Mouse (Mus musculus): ENCODE measurements around the gene Stat5a. TPM values are rescaled to one million over a fixed set of nuclear protein-coding genes. Genes with fewer than 3 reads are reported as not detected.

Gene Stat5a
- polyA plus RNA-seq, 1 experiment, result 1.5 TPM

GRCm38 (mm10) chr11:100920887-100921624 lies 61.9 kb downstream of the Stat5a start:
- no peak for TF ChIP-seq POLR2A (IDR thresholded peaks at IDR 0.05; ENCODE audit: extremely low read depth, insufficient read depth, low read length)
- no peak for TF ChIP-seq CTCF (IDR thresholded peaks at IDR 0.05; ENCODE audit: extremely low read depth, insufficient read depth, low read length)
- H3K27ac ChIP-seq (ENCODE audit: insufficient read depth, low read length), result no peak overlapping the region
- no peak overlapping the region for H3K4me3 ChIP-seq (ENCODE audit: insufficient read depth, low read length)
- no peaks in the 10 kb centered on the region for H3K4me1 ChIP-seq (ENCODE audit: control insufficient read depth, insufficient read depth, low read length)

DNA sequence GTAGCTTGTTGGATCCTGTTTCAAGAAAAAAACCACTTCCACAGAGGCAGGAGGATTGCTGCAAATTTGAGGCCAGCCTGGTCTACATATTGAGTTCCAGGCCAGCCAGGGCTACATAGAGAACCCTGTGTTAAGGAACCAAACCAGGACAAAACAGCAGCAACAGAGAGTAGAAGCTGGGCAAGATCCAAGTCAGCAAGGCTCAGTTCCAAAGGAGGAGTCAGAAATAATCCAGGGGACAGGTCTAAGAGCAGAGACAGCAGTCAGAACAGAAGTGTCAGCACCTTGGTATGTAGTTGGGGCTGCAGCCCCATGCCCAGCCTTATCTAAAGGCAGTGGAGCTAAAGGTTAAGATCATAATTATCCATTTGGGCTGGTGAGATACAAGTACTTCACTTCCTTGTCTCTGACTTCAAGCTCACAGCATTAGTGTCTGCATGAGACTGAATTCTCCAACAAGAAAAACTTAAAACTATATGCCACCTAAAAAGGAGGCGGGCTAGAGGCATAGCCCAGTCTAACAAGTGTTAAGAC lies 65.3 kb downstream of the Stat5a start:
- no peaks in the 10 kb centered on the region for H3K4me1 ChIP-seq (ENCODE audit: control insufficient read depth, insufficient read depth, low read length)
- H3K27ac ChIP-seq (ENCODE audit: insufficient read depth, low read length), result no peak overlapping the region
- TF ChIP-seq POLR2A (IDR thresholded peaks at IDR 0.05; ENCODE audit: extremely low read depth, insufficient read depth, low read length) (no peak), CTCF (IDR thresholded peaks at IDR 0.05; ENCODE audit: extremely low read depth, insufficient read depth, low read length) (no peak)
- H3K4me3 ChIP-seq (ENCODE audit: insufficient read depth, low read length), result no peak overlapping the region

DNA sequence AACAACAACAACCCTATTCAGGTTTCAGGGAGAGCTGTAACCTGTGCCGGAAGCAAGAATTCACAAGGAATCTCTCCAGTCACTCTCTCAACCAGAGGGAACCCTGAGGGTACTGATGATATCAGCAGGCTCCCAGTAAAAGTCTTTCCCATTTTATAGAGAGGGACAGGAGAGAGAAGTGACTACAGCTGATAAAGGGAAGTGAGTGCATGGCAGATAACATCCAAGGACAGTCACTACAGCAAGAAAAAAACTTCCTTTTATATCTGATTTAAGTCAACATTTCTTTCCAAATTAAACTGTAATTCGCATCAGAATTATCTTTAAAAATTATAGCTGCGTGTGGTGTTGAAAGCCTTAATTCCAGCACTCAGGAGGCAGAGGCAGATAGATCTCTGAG lies 68.2 kb downstream of the Stat5a start:
- TF ChIP-seq POLR2A (IDR thresholded peaks at IDR 0.05; ENCODE audit: extremely low read depth, insufficient read depth, low read length) (no peak), CTCF (IDR thresholded peaks at IDR 0.05; ENCODE audit: extremely low read depth, insufficient read depth, low read length) (no peak)
- Histone ChIP-seq H3K27ac (ENCODE audit: insufficient read depth, low read length) (no peak overlapping the region), H3K4me3 (ENCODE audit: insufficient read depth, low read length) (no peak overlapping the region), H3K4me1 (ENCODE audit: control insufficient read depth, insufficient read depth, low read length) (peaks cover 2% of the 10 kb centered on the region; the same call in 1 of the 2 replicates)

GRCm38 (mm10) chr11:100930611-100931010 lies 71.5 kb downstream of the Stat5a start:
- TF ChIP-seq POLR2A (IDR thresholded peaks at IDR 0.05; ENCODE audit: extremely low read depth, insufficient read depth, low read length) (no peak), CTCF (IDR thresholded peaks at IDR 0.05; ENCODE audit: extremely low read depth, insufficient read depth, low read length) (no peak)
- Histone ChIP-seq H3K4me3 (ENCODE audit: insufficient read depth, low read length) (no peak overlapping the region), H3K27ac (ENCODE audit: insufficient read depth, low read length) (no peak overlapping the region), H3K4me1 (ENCODE audit: control insufficient read depth, insufficient read depth, low read length) (peaks cover 2% of the 10 kb centered on the region; the same call in 1 of the 2 replicates)

- Histone ChIP-seq H3K4me1 (ENCODE audit: control insufficient read depth, insufficient read depth, low read length) (peaks cover 2% of the 10 kb centered on the region; the same call in 1 of the 2 replicates), H3K27ac (ENCODE audit: insufficient read depth, low read length) (no peak overlapping the region), H3K4me3 (ENCODE audit: insufficient read depth, low read length) (no peak overlapping the region)
- no peak for TF ChIP-seq POLR2A (IDR thresholded peaks at IDR 0.05; ENCODE audit: extremely low read depth, insufficient read depth, low read length)
- no peak for TF ChIP-seq CTCF (IDR thresholded peaks at IDR 0.05; ENCODE audit: extremely low read depth, insufficient read depth, low read length)
Measured at GRCm38 (mm10) chr11:100931254-100931921, 72.2 kb downstream of the Stat5a start.

Other genes starting within 250 kb of the Stat5a start
- gene Nkiras2, start 240.1 kb upstream of the Stat5a start, polyA plus RNA-seq (2012; rRNA removed), result 19.6 and 20.9 TPM in 2 replicates
- 165 and 175 TPM in 2 replicates for gene Dnajc7, start 239.2 kb upstream of the Stat5a start, polyA plus RNA-seq (2012; rRNA removed)
- 0.17 and 0.62 TPM in 2 replicates for gene Zfp385c, start 166.9 kb upstream of the Stat5a start, polyA plus RNA-seq (2012; rRNA removed)
- 3.3 and 3.7 TPM in 2 replicates for gene Dhx58, start 155.1 kb upstream of the Stat5a start, polyA plus RNA-seq (2012; rRNA removed)
- gene Kat2a, start 146.9 kb upstream of the Stat5a start, polyA plus RNA-seq (2012; rRNA removed), result 64.4 and 65.2 TPM in 2 replicates
- gene Hspb9, start 145.5 kb upstream of the Stat5a start, polyA plus RNA-seq (2012; rRNA removed), result 0.19 TPM in 1 of 2 replicates, not detected in the other
- gene Rab5c, start 121.1 kb upstream of the Stat5a start, polyA plus RNA-seq (2012; rRNA removed), result 196 and 207 TPM in 2 replicates
- 23.4 and 25.4 TPM in 2 replicates for gene Kcnh4, start 99.4 kb upstream of the Stat5a start, polyA plus RNA-seq (2012; rRNA removed)
- gene Hcrt, start 96.4 kb upstream of the Stat5a start, polyA plus RNA-seq (2012; rRNA removed), result 0.29 and 0.78 TPM in 2 replicates
- 7.5 and 8.6 TPM in 2 replicates for gene Ghdc, start 88.4 kb upstream of the Stat5a start, polyA plus RNA-seq (2012; rRNA removed)
- 17.3 and 19.7 TPM in 2 replicates for gene Stat5b, start 8.6 kb upstream of the Stat5a start, polyA plus RNA-seq (2012; rRNA removed)
- gene Stat3, start 80.2 kb downstream of the Stat5a start, polyA plus RNA-seq (2012; rRNA removed), result 33.0 and 38.9 TPM in 2 replicates
- gene Cavin1, start 111.5 kb downstream of the Stat5a start, polyA plus RNA-seq (2012; rRNA removed), result 20.0 and 21.1 TPM in 2 replicates
- 333 and 341 TPM in 2 replicates for gene Atp6v0a1, start 150.1 kb downstream of the Stat5a start, polyA plus RNA-seq (2012; rRNA removed)
- gene Naglu, start 210.7 kb downstream of the Stat5a start, polyA plus RNA-seq (2012; rRNA removed), result 10.3 and 10.7 TPM in 2 replicates
- 0.21 and 0.42 TPM in 2 replicates for gene Hsd17b1, start 219.1 kb downstream of the Stat5a start, polyA plus RNA-seq (2012; rRNA removed)
- gene Coasy, start 223.2 kb downstream of the Stat5a start, polyA plus RNA-seq (2012; rRNA removed), result 34.4 and 35.4 TPM in 2 replicates
- 46.9 and 53.1 TPM in 2 replicates for gene Mlx, start 227.9 kb downstream of the Stat5a start, polyA plus RNA-seq (2012; rRNA removed)
- 3.5 and 3.8 TPM in 2 replicates for gene Psmc3ip, start 236.1 kb downstream of the Stat5a start, polyA plus RNA-seq (2012; rRNA removed)

Data from cortical plate, adult 2 months (tissue).